Mouse (Mus musculus): ENCODE data around the gene Hat1. TPM values are rescaled to one million over a fixed set of nuclear protein-coding genes. Genes with fewer than 3 reads are reported as not detected.
A peak's percentile ranks its signal among the peaks of the same experiment; 100 is the strongest.
"Not testable (repeated sequence)": the region's sequence is repeated elsewhere in the genome, so short reads cannot be mapped to it uniquely, and the experiment has no call there.

The Hat1 gene
- total RNA-seq (2022) = 10 to 100 TPM; 16.8 to 20.9 (median 18.7) TPM

- DNase-seq (ENCODE audit: low spot score in 2 of 2) = peak; percentile 91 to 93
Observed at GRCm38 (mm10) chr2:71388951-71389763, at the start of gene Hat1. Gene Hat1 (plus strand): TSS chr2:71388958.

- DNase-seq (ENCODE audit: low spot score in 2 of 2) = no peak
Observed at GRCm38 (mm10) chr2:71340126-71340525, 48.6 kb upstream of the Hat1 start.

- peak in 1 of 2 experiments; percentile 30 for DNase-seq (ENCODE audit: low spot score in 2 of 2)
Observed at GRCm38 (mm10) chr2:71343884-71344640, 44.7 kb upstream of the Hat1 start.

- no peak for DNase-seq (ENCODE audit: low spot score in 2 of 2)
Observed at GRCm38 (mm10) chr2:71347160-71347559, 41.6 kb upstream of the Hat1 start.

GRCm38 (mm10) chr2:71347732-71348490, 40.8 kb upstream of the Hat1 start:
- no peak for DNase-seq (ENCODE audit: low spot score in 2 of 2)

- DNase-seq (ENCODE audit: low spot score in 2 of 2) = no peak
Observed at GRCm38 (mm10) chr2:71349511-71349910, 39.2 kb upstream of the Hat1 start.

GRCm38 (mm10) chr2:71350181-71350580, 38.6 kb upstream of the Hat1 start:
- DNase-seq (ENCODE audit: low spot score in 2 of 2) = no peak

GRCm38 (mm10) chr2:71350904-71351726, 37.6 kb upstream of the Hat1 start:
- DNase-seq (ENCODE audit: low spot score in 2 of 2) = no peak

GRCm38 (mm10) chr2:71351727-71351987, 37.1 kb upstream of the Hat1 start:
- DNase-seq (ENCODE audit: low spot score in 2 of 2) = no peak

GRCm38 (mm10) chr2:71353306-71354054, 35.3 kb upstream of the Hat1 start:
- no peak for DNase-seq (ENCODE audit: low spot score in 2 of 2)

GRCm38 (mm10) chr2:71354055-71354425, 34.7 kb upstream of the Hat1 start:
- no peak for DNase-seq (ENCODE audit: low spot score in 2 of 2)

GRCm38 (mm10) chr2:71358347-71358746, 30.4 kb upstream of the Hat1 start:
- no peak for DNase-seq (ENCODE audit: low spot score in 2 of 2)

- no peak for DNase-seq (ENCODE audit: low spot score in 2 of 2)
Observed at GRCm38 (mm10) chr2:71360192-71360591, 28.6 kb upstream of the Hat1 start.

- no peak for DNase-seq (ENCODE audit: low spot score in 2 of 2)
Observed at GRCm38 (mm10) chr2:71366618-71367124, 22.1 kb upstream of the Hat1 start.

GRCm38 (mm10) chr2:71367125-71367880, 21.5 kb upstream of the Hat1 start, which contains the start of gene Slc25a12:
Gene Slc25a12 (minus strand): TSS chr2:71367749.
- DNase-seq (ENCODE audit: low spot score in 2 of 2) = peak; percentile 60 to 73

GRCm38 (mm10) chr2:71368086-71368485, 20.7 kb upstream of the Hat1 start:
- DNase-seq (ENCODE audit: low spot score in 2 of 2) = no peak

GRCm38 (mm10) chr2:71371790-71372189, 17.0 kb upstream of the Hat1 start:
- peak; percentile 32 to 35 for DNase-seq (ENCODE audit: low spot score in 2 of 2)

- not testable (repeated sequence) for DNase-seq (ENCODE audit: low spot score in 2 of 2)
Observed at GRCm38 (mm10) chr2:71372261-71372660, 16.5 kb upstream of the Hat1 start.

Measured in layer of hippocampus, adult 8-10 months (tissue).